Mouse (Mus musculus) erythroblast, embryonic 14.5 days (primary cell): ENCODE data around the gene Otop2.

Experiments used
- GATA1 ChIP-seq: IDR thresholded peaks from 2 replicates; pipeline ENCODE4 v1.6.1; 2012; ENCODE audit warnings: low read length, inconsistent platforms, mixed read lengths
- TAL1 ChIP-seq: IDR thresholded peaks from 3 replicates; pipeline ENCODE4 v1.6.1; 2012; ENCODE audit warnings: low read length, inconsistent platforms, mixed read lengths

GRCm38 (mm10) chr11:115329339-115329738 is 22.4 kb downstream of the Otop2 start:
- TF ChIP-seq GATA1 (no peak), TAL1 (no peak)
